Mouse (Mus musculus): Measurements from ENCODE around the gene Myo15b. TPM values are rescaled to one million over a fixed set of nuclear protein-coding genes. Genes with fewer than 3 reads are reported as not detected.

Myo15b gene
- 0.83 and 2.0 TPM in 2 replicates for polyA plus RNA-seq (2015; fragmentation: Nextera tagmentation; extraction: Ambion mirVana)

GRCm38 (mm10) chr11:115858354-115858753, at the start of gene Myo15b:
Gene Myo15b, plus strand, starts transcription at chr11:115858406.
- Histone ChIP-seq H3K9me3 (ENCODE audit: control insufficient read depth, low read length) (no peaks in the 10 kb centered on the region), H3K4me2 (ENCODE audit: low read depth, low read length) (peak within 1 kb of the TSS; percentile 72), H3K27ac (ENCODE audit: low read length) (no peak within 1 kb of the TSS), H3K4me3 (ENCODE audit: low read length) (peak within 1 kb of the TSS; percentile 48), H3K27me3 (ENCODE audit: control insufficient read depth, insufficient read depth, low read depth, low read length) (peaks cover 32% of the 10 kb centered on the region), H3K36me3 (ENCODE audit: control insufficient read depth, insufficient read depth, low read length) (peaks cover 4% of the 10 kb centered on the region), H3K4me1 (replicated peaks; ENCODE audit: control insufficient read depth, insufficient read depth, low read length) (peaks cover 4% of the 10 kb centered on the region; the same call in 1 of the 2 replicates), H3K9ac (ENCODE audit: low read length) (peak within 1 kb of the TSS; percentile 61)
- WGBS = 14% methylated on average over 27 of the region's 27 CpGs
- ATAC-seq (ENCODE audit: low read depth) = no peak

DNA sequence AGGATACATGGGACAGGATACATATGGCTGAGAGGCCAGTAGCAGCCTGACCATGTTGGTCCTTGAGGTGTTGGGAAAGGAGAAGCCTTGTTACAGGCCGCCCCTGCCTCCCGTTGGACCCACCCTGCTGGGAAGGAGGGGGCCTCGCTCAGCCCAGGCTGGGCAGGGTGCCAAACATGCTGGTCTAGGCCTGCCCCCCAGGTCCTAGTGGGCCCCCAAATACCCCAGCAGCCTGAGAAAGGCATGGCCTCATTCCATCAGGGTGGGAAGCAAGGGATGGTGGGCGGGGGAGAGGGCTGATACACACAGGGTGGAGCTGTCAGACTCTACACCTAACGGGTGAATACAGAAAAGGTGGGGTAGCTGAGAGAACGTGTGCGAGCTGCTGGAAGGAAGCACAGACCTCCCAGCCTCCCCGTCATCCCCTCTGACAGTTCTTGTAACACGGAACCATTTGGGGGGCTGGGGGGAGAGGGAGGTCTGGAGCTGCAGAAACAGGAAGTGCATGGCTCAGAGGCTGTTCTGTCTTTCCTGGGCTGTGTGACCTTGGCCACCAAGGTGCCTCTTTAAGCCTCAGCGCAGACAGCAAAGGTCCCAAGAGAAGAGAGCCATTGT, 49.4 kb upstream of the Myo15b start:
- Histone ChIP-seq H3K4me1 (replicated peaks; ENCODE audit: control insufficient read depth, insufficient read depth, low read length) (peaks cover 46% of the 10 kb centered on the region), H3K27me3 (ENCODE audit: control insufficient read depth, insufficient read depth, low read depth, low read length) (no peaks in the 10 kb centered on the region), H3K27ac (ENCODE audit: low read length) (peak overlapping the region; percentile 81), H3K9me3 (ENCODE audit: control insufficient read depth, low read length) (no peaks in the 10 kb centered on the region), H3K4me2 (ENCODE audit: low read depth, low read length) (peak overlapping the region; percentile 95), H3K9ac (ENCODE audit: low read length) (peak overlapping the region; percentile 38), H3K4me3 (ENCODE audit: low read length) (peak overlapping the region; percentile 3; the same call in 1 of the 2 replicates), H3K36me3 (ENCODE audit: control insufficient read depth, insufficient read depth, low read length) (peaks cover 21% of the 10 kb centered on the region)
- WGBS = 9% methylated on average over 10 of the region's 10 CpGs
- ATAC-seq (ENCODE audit: low read depth) = peak; percentile 15

GRCm38 (mm10) chr11:115809311-115809781, 48.9 kb upstream of the Myo15b start:
- H3K4me2 ChIP-seq (ENCODE audit: low read depth, low read length) = peak overlapping the region; percentile 95; the same call in 1 of the 2 replicates
- H3K9ac ChIP-seq (ENCODE audit: low read length) = peak overlapping the region; percentile 38; the same call in 1 of the 2 replicates
- no peaks in the 10 kb centered on the region for H3K27me3 ChIP-seq (ENCODE audit: control insufficient read depth, insufficient read depth, low read depth, low read length)
- WGBS = 48% methylated on average over 8 of the region's 8 CpGs
- H3K4me3 ChIP-seq (ENCODE audit: low read length) = peak overlapping the region; percentile 3; the same call in 1 of the 2 replicates
- ATAC-seq (ENCODE audit: low read depth) = peak; percentile 24
- no peaks in the 10 kb centered on the region for H3K9me3 ChIP-seq (ENCODE audit: control insufficient read depth, low read length)
- peak overlapping the region; percentile 81 for H3K27ac ChIP-seq (ENCODE audit: low read length)
- peaks cover 19% of the 10 kb centered on the region for H3K36me3 ChIP-seq (ENCODE audit: control insufficient read depth, insufficient read depth, low read length)
- H3K4me1 ChIP-seq (replicated peaks; ENCODE audit: control insufficient read depth, insufficient read depth, low read length) = peaks cover 49% of the 10 kb centered on the region

- Histone ChIP-seq H3K4me2 (ENCODE audit: low read depth, low read length) (peak overlapping the region; percentile 95), H3K27me3 (ENCODE audit: control insufficient read depth, insufficient read depth, low read depth, low read length) (no peaks in the 10 kb centered on the region), H3K9me3 (ENCODE audit: control insufficient read depth, low read length) (no peaks in the 10 kb centered on the region), H3K9ac (ENCODE audit: low read length) (peak overlapping the region; percentile 54), H3K36me3 (ENCODE audit: control insufficient read depth, insufficient read depth, low read length) (peaks cover 12% of the 10 kb centered on the region), H3K4me3 (ENCODE audit: low read length) (peak overlapping the region; percentile 75), H3K4me1 (replicated peaks; ENCODE audit: control insufficient read depth, insufficient read depth, low read length) (peaks cover 53% of the 10 kb centered on the region), H3K27ac (ENCODE audit: low read length) (peak overlapping the region; percentile 81)
- WGBS = 27% methylated on average over 14 of the region's 14 CpGs
- no peak for ATAC-seq (ENCODE audit: low read depth)
Observed at GRCm38 (mm10) chr11:115810377-115810776, 47.8 kb upstream of the Myo15b start.

- no peak for ATAC-seq (ENCODE audit: low read depth)
- Histone ChIP-seq H3K4me3 (ENCODE audit: low read length) (peak overlapping the region; percentile 75), H3K9ac (ENCODE audit: low read length) (peak overlapping the region; percentile 91), H3K27me3 (ENCODE audit: control insufficient read depth, insufficient read depth, low read depth, low read length) (no peaks in the 10 kb centered on the region), H3K4me2 (ENCODE audit: low read depth, low read length) (peak overlapping the region; percentile 95), H3K4me1 (replicated peaks; ENCODE audit: control insufficient read depth, insufficient read depth, low read length) (peaks cover 59% of the 10 kb centered on the region), H3K27ac (ENCODE audit: low read length) (peak overlapping the region; percentile 19; the same call in 1 of the 2 replicates), H3K36me3 (ENCODE audit: control insufficient read depth, insufficient read depth, low read length) (peaks cover 6% of the 10 kb centered on the region), H3K9me3 (ENCODE audit: control insufficient read depth, low read length) (no peaks in the 10 kb centered on the region)
- WGBS = 69% methylated on average over 20 of the region's 20 CpGs
Observed at GRCm38 (mm10) chr11:115811381-115812093, 46.7 kb upstream of the Myo15b start.

DNA sequence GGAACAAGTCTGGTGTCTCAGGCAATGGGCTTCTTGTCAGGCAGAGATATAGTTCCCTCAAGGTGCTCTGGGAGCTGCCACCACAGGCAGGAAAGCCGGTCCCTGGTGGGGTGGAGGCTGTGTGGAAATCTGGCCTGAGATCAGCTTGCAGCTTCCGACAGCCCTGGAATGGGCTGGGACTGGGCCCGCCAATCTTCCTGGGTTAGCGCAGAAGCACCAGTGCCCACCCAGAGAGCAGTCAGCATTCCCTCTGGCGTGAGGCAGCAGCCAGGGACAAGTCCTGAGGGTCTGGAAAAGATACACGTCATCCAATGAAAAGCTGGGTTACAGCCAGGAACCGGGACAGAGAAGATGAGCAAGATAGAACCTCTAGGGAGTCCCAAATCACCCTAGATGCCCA, 46.1 kb upstream of the Myo15b start:
- H3K4me3 ChIP-seq (ENCODE audit: low read length) = peak overlapping the region; percentile 75
- no peaks in the 10 kb centered on the region for H3K27me3 ChIP-seq (ENCODE audit: control insufficient read depth, insufficient read depth, low read depth, low read length)
- peaks cover 59% of the 10 kb centered on the region for H3K4me1 ChIP-seq (replicated peaks; ENCODE audit: control insufficient read depth, insufficient read depth, low read length)
- H3K9me3 ChIP-seq (ENCODE audit: control insufficient read depth, low read length) = no peaks in the 10 kb centered on the region
- H3K27ac ChIP-seq (ENCODE audit: low read length) = peak overlapping the region; percentile 81
- peak overlapping the region; percentile 91 for H3K9ac ChIP-seq (ENCODE audit: low read length)
- WGBS = 31% methylated on average over 7 of the region's 7 CpGs
- H3K4me2 ChIP-seq (ENCODE audit: low read depth, low read length) = peak overlapping the region; percentile 95
- peaks cover 2% of the 10 kb centered on the region; the same call in 1 of the 2 replicates for H3K36me3 ChIP-seq (ENCODE audit: control insufficient read depth, insufficient read depth, low read length)
- no peak for ATAC-seq (ENCODE audit: low read depth)

GRCm38 (mm10) chr11:115812533-115813420, 45.4 kb upstream of the Myo15b start:
- Histone ChIP-seq H3K36me3 (ENCODE audit: control insufficient read depth, insufficient read depth, low read length) (no peaks in the 10 kb centered on the region; the same call in 1 of the 2 replicates), H3K27ac (ENCODE audit: low read length) (peak overlapping the region; percentile 81), H3K4me1 (replicated peaks; ENCODE audit: control insufficient read depth, insufficient read depth, low read length) (peaks cover 59% of the 10 kb centered on the region), H3K9ac (ENCODE audit: low read length) (peak overlapping the region; percentile 91), H3K27me3 (ENCODE audit: control insufficient read depth, insufficient read depth, low read depth, low read length) (no peaks in the 10 kb centered on the region), H3K4me3 (ENCODE audit: low read length) (peak overlapping the region; percentile 75), H3K4me2 (ENCODE audit: low read depth, low read length) (peak overlapping the region; percentile 95), H3K9me3 (ENCODE audit: control insufficient read depth, low read length) (no peaks in the 10 kb centered on the region)
- 3% methylated on average over 28 of the region's 28 CpGs for WGBS
- peak; percentile 0; the same call in 1 of the 2 replicates for ATAC-seq (ENCODE audit: low read depth)

DNA sequence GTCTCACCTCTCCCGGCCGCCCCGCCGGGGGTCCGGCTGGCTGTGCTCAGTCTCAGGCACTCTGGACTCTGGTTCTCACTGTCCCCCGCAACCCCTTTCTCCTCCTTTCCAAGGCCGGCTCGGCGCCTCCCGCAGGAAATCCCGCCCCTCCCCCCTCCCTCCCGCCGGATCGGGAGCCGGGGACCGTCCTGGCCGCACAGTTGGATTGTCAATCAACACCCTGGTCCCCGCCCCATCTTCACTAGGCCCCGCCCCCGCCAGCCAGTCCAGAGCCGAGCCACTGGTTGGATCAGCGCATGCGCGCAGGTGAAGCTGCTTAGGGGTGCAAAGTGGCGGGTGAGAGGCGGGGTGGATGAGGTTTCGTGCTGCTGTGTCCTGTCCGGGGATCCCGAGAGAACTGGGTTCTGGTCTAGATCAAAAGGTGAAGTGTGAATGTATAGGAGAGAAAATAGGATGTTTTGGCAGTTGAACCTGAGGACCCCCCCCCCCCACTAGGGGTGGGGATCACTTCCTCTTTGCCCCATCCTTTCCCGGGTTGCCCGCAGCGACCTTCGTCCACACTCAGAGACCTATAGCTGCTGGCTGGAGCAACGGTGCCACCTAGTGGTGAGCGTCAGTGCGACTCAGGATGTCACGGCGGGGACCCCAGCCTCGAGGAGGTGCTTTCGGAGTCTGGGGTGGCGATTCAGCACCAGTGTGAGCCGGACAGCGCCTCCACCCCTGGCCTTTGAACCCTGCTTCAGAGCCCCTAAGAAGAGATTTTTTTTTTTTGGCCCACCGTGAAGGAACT, 44.5 kb upstream of the Myo15b start, which contains the start of gene Caskin2:
Gene Caskin2, minus strand, starts transcription at position 133 of the 790 bp plus-strand sequence.
- no peaks in the 10 kb centered on the region for H3K27me3 ChIP-seq (ENCODE audit: control insufficient read depth, insufficient read depth, low read depth, low read length)
- no peaks in the 10 kb centered on the region for H3K9me3 ChIP-seq (ENCODE audit: control insufficient read depth, low read length)
- no peaks in the 10 kb centered on the region; the same call in 1 of the 2 replicates for H3K36me3 ChIP-seq (ENCODE audit: control insufficient read depth, insufficient read depth, low read length)
- WGBS = 0% methylated on average over 43 of the region's 44 CpGs
- H3K27ac ChIP-seq (ENCODE audit: low read length) = peak within 1 kb of the TSS; percentile 81
- peaks cover 50% of the 10 kb centered on the region for H3K4me1 ChIP-seq (replicated peaks; ENCODE audit: control insufficient read depth, insufficient read depth, low read length)
- ATAC-seq (ENCODE audit: low read depth) = peak; percentile 89
- peak within 1 kb of the TSS; percentile 95 for H3K4me2 ChIP-seq (ENCODE audit: low read depth, low read length)
- peak within 1 kb of the TSS; percentile 91 for H3K9ac ChIP-seq (ENCODE audit: low read length)
- peak within 1 kb of the TSS; percentile 75 for H3K4me3 ChIP-seq (ENCODE audit: low read length)

Measured in lung, embryonic 16.5 days (tissue).